Mouse (Mus musculus) midbrain, embryonic 11.5 days (tissue): ENCODE data around the gene 4930412O13Rik. TPM values are rescaled to one million over a fixed set of nuclear protein-coding genes. Genes with fewer than 3 reads are reported as not detected.

Source experiments
- ATAC-seq: fragments of 200-750 bp; cut with Nextera tagmentation; 2 replicates; pipeline ENCODE4 v1.8.0; 2017; ENCODE audit warnings: moderate TSS enrichment, moderate library complexity; ENCODE audit not compliant: low FRiP score
- DNase-seq: peaks from one replicate; pipeline ENCODE4 v3.0.0; 2015; ENCODE audit warnings: low spot score; ENCODE audit errors: missing footprints
- H3K27ac ChIP-seq: fragments of 300-500 bp; sonication (generic); 2 replicates; pipeline ENCODE4 v1.5.1; 2014; ENCODE audit warnings: low read depth, low read length
- H3K27me3 ChIP-seq: fragments of 300-500 bp; sonication (generic); 2 replicates; pipeline ENCODE4 v1.6.1; 2014; ENCODE audit warnings: mild to moderate bottlenecking, low read length, moderate library complexity, mixed read lengths; ENCODE audit not compliant: control insufficient read depth, insufficient read depth
- H3K36me3 ChIP-seq: fragments of 300-500 bp; sonication (generic); 2 replicates; pipeline ENCODE4 v1.6.1; 2014; ENCODE audit warnings: mild to moderate bottlenecking, low read length, moderate library complexity, mixed read lengths; ENCODE audit not compliant: control insufficient read depth, insufficient read depth
- H3K4me1 ChIP-seq: fragments of 300-500 bp; sonication (generic); 2 replicates; pipeline ENCODE4 v1.6.1; 2014; ENCODE audit warnings: low read length; ENCODE audit not compliant: control insufficient read depth, insufficient read depth
- H3K4me2 ChIP-seq: fragments of 300-500 bp; sonication (generic); 2 replicates; pipeline ENCODE4 v1.6.1; 2014; ENCODE audit warnings: mild to moderate bottlenecking, moderate library complexity
- H3K4me3 ChIP-seq: fragments of 300-500 bp; sonication (generic); 2 replicates; pipeline ENCODE4 v1.5.1; 2014; ENCODE audit warnings: low read depth, low read length
- H3K9ac ChIP-seq: fragments of 300-500 bp; sonication (generic); 2 replicates; pipeline ENCODE4 v1.6.1; 2014; ENCODE audit warnings: low read length
- H3K9me3 ChIP-seq: fragments of 300-500 bp; sonication (generic); 2 replicates; pipeline ENCODE4 v1.6.1; 2016; ENCODE audit warnings: low read length; ENCODE audit not compliant: control insufficient read depth
- WGBS: fragments of 180-500 bp; shearing (Covaris S2); extraction: QIAGEN DNeasy Blood & Tissue Kit; methylation state at CpG from one replicate; pipeline ENCODE4 v1.1.7; 2014; 5-methylcytosine and 5-hydroxymethylcytosine counted together
- polyA plus RNA-seq: library from polyadenylated mRNA; unstranded; fragments of >200 nt; fragmentation: Nextera tagmentation; extraction: Ambion mirVana; gene quantifications from 2 replicates; pipeline ENCODE4 v1.2.1, GENCODE M21; 2014

The 4930412O13Rik gene
- polyA plus RNA-seq, 1 experiment from 2014 or later = 0.20 TPM

GRCm38 (mm10) chr2:9877966-9878563 lies 3.0 kb upstream of the 4930412O13Rik start:
- no peaks in the 10 kb centered on the region for H3K9me3 ChIP-seq
- peak overlapping the region; percentile 9 for H3K9ac ChIP-seq
- DNase-seq (peak; percentile 94), ATAC-seq (no peak)
- peaks cover 86% of the 10 kb centered on the region for H3K27me3 ChIP-seq
- under 1% methylated on average over 19 of the region's 19 CpGs for WGBS
- H3K4me1 ChIP-seq = peaks cover 23% of the 10 kb centered on the region
- peak overlapping the region; percentile 46 for H3K4me3 ChIP-seq
- no peak overlapping the region for H3K27ac ChIP-seq
- no peaks in the 10 kb centered on the region for H3K36me3 ChIP-seq
- H3K4me2 ChIP-seq = peak overlapping the region; percentile 85

- Histone ChIP-seq H3K9me3 (no peaks in the 10 kb centered on the region), H3K36me3 (no peaks in the 10 kb centered on the region), H3K27me3 (peaks cover 86% of the 10 kb centered on the region), H3K4me1 (peaks cover 23% of the 10 kb centered on the region), H3K4me2 (peak overlapping the region; percentile 85), H3K4me3 (peak overlapping the region; percentile 46), H3K27ac (no peak overlapping the region), H3K9ac (peak overlapping the region; percentile 44; the same call in 1 of the 2 replicates)
- DNase-seq = peak; percentile 96
- peak; percentile 53 for ATAC-seq
- 0% methylated on average over 33 of the region's 33 CpGs for WGBS
These were observed 2.4 kb upstream of the 4930412O13Rik start for GRCm38 (mm10) chr2:9878564-9879081.

GRCm38 (mm10) chr2:9879092-9879491 lies 2.0 kb upstream of the 4930412O13Rik start:
- H3K27ac ChIP-seq = no peak overlapping the region
- ATAC-seq (peak; percentile 25), DNase-seq (no peak)
- H3K4me3 ChIP-seq = peak overlapping the region; percentile 46
- H3K4me1 ChIP-seq = peaks cover 23% of the 10 kb centered on the region
- peak overlapping the region; percentile 85 for H3K4me2 ChIP-seq
- peaks cover 86% of the 10 kb centered on the region for H3K27me3 ChIP-seq
- under 1% methylated on average over 22 of the region's 22 CpGs for WGBS
- no peaks in the 10 kb centered on the region for H3K9me3 ChIP-seq
- H3K36me3 ChIP-seq = no peaks in the 10 kb centered on the region
- H3K9ac ChIP-seq = no peak overlapping the region

GRCm38 (mm10) chr2:9879493-9879892 lies 1.6 kb upstream of the 4930412O13Rik start:
- WGBS = under 1% methylated on average over 21 of the region's 21 CpGs
- ATAC-seq (peak; percentile 95), DNase-seq (peak; percentile 98)
- no peak overlapping the region for H3K9ac ChIP-seq
- peak overlapping the region; percentile 46 for H3K4me3 ChIP-seq
- peaks cover 22% of the 10 kb centered on the region for H3K4me1 ChIP-seq
- no peak overlapping the region for H3K27ac ChIP-seq
- H3K36me3 ChIP-seq = no peaks in the 10 kb centered on the region
- H3K4me2 ChIP-seq = peak overlapping the region; percentile 85
- peaks cover 86% of the 10 kb centered on the region for H3K27me3 ChIP-seq
- H3K9me3 ChIP-seq = no peaks in the 10 kb centered on the region

GRCm38 (mm10) chr2:9880271-9880670 lies 781 bp upstream of the 4930412O13Rik start:
- no peak overlapping the region for H3K9ac ChIP-seq
- no peak overlapping the region for H3K27ac ChIP-seq
- ATAC-seq (no peak), DNase-seq (peak; percentile 92)
- H3K4me2 ChIP-seq = peak overlapping the region; percentile 60
- H3K4me1 ChIP-seq = peaks cover 19% of the 10 kb centered on the region
- no peak overlapping the region for H3K4me3 ChIP-seq
- H3K9me3 ChIP-seq = no peaks in the 10 kb centered on the region
- 3% methylated on average over 11 of the region's 11 CpGs for WGBS
- H3K36me3 ChIP-seq = no peaks in the 10 kb centered on the region
- peaks cover 86% of the 10 kb centered on the region for H3K27me3 ChIP-seq

- no peaks in the 10 kb centered on the region for H3K36me3 ChIP-seq
- ATAC-seq (no peak), DNase-seq (no peak)
- H3K4me3 ChIP-seq = peak overlapping the region; percentile 35
- H3K4me1 ChIP-seq = peaks cover 19% of the 10 kb centered on the region
- peak overlapping the region; percentile 60 for H3K4me2 ChIP-seq
- H3K9me3 ChIP-seq = no peaks in the 10 kb centered on the region
- H3K9ac ChIP-seq = peak overlapping the region; percentile 33
- peak overlapping the region; percentile 61 for H3K27ac ChIP-seq
- H3K27me3 ChIP-seq = peaks cover 86% of the 10 kb centered on the region
- WGBS = under 1% methylated on average over 12 of the region's 13 CpGs
These were observed 565 bp downstream of the 4930412O13Rik start for GRCm38 (mm10) chr2:9881611-9882023.

- ATAC-seq (no peak), DNase-seq (peak; percentile 96)
- Histone ChIP-seq H3K4me1 (peaks cover 19% of the 10 kb centered on the region), H3K9me3 (no peaks in the 10 kb centered on the region), H3K27me3 (peaks cover 85% of the 10 kb centered on the region), H3K9ac (peak overlapping the region; percentile 44), H3K4me3 (peak overlapping the region; percentile 26), H3K36me3 (no peaks in the 10 kb centered on the region), H3K4me2 (peak overlapping the region; percentile 60), H3K27ac (peak overlapping the region; percentile 8; the same call in 1 of the 2 replicates)
- WGBS = under 1% methylated on average over 39 of the region's 39 CpGs
These were observed 1.4 kb downstream of the 4930412O13Rik start for GRCm38 (mm10) chr2:9882371-9882925.

- peak overlapping the region; percentile 60 for H3K4me2 ChIP-seq
- peaks cover 87% of the 10 kb centered on the region for H3K27me3 ChIP-seq
- no peak for ATAC-seq
- H3K4me3 ChIP-seq = peak overlapping the region; percentile 26
- H3K9me3 ChIP-seq = no peaks in the 10 kb centered on the region
- peak; percentile 97 for DNase-seq
- peaks cover 19% of the 10 kb centered on the region for H3K4me1 ChIP-seq
- under 1% methylated on average over 43 of the region's 43 CpGs for WGBS
- no peaks in the 10 kb centered on the region for H3K36me3 ChIP-seq
- peak overlapping the region; percentile 20; the same call in 1 of the 2 replicates for H3K27ac ChIP-seq
- H3K9ac ChIP-seq = peak overlapping the region; percentile 44
These were observed 2.1 kb downstream of the 4930412O13Rik start for GRCm38 (mm10) chr2:9882926-9883802.
